Comparison of ENCODE assay signal across 8 mouse cellular contexts in the genomic region with DNA sequence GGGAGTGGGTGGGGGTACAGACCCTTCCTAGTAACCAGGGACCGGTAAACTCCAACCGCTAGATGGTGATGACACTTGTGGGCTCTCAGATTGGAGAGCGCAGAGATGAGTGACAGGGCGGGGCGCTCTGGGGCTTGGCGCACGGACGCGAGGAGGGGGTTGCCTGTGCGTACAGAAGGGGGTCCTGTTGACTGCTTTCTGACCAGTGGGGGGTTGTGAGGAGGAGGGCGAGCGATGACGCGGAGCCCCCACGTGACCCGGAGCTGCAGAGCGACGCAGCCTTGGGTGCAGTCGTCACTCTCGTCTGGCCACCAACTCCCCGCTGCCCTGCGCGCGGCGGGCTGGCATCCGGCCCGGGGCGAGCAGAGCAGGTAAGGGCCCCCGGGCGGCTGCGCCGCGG. TPM values are rescaled to one million over a fixed set of nuclear protein-coding genes. Genes with fewer than 3 reads are reported as not detected.
DNase-seq lines count a peak whose midpoint lies in the region; ATAC-seq lines count a peak whose summit lies in the region.

Armcx4 (plus strand) TSS at position 253 of the 400 bp plus-strand sequence.

- peak; percentile 93 for ATAC-seq in embryonic facial prominence, embryonic 12.5 days (ENCODE audit: insufficient number of reproducible peaks, insufficient read depth, low FRiP score, low TSS enrichment)

- peak within 1 kb of the TSS; percentile 53 for H3K4me2 ChIP-seq in embryonic facial prominence, embryonic 12.5 days (replicated peaks)

- peak within 1 kb of the TSS; percentile 51 for H3K4me3 ChIP-seq in embryonic facial prominence, embryonic 12.5 days
- H3K4me3 ChIP-seq in midbrain, embryonic 10.5 days: peak within 1 kb of the TSS; percentile 68

- H3K9ac ChIP-seq in embryonic facial prominence, embryonic 12.5 days: peak within 1 kb of the TSS; percentile 71

- intact Hi-C loops in left cerebral cortex, postnatal 4 days (cut with DNase I): loop anchor here (5.0 kb wide), 1 partner anchor 74 kb away; no protein-coding TSS in a partner anchor

- peak within 1 kb of the TSS; percentile 88 for H3K27ac ChIP-seq in embryonic facial prominence, embryonic 12.5 days
- H3K27ac ChIP-seq in midbrain, embryonic 10.5 days (replicated peaks): peak within 1 kb of the TSS; percentile 92

- H3K27me3 ChIP-seq in embryonic facial prominence, embryonic 12.5 days: no peaks in the 10 kb centered on the region
- peaks cover 63% of the 10 kb centered on the region for H3K27me3 ChIP-seq in midbrain, embryonic 10.5 days (ENCODE audit: low read depth, poor library complexity, severe bottlenecking)

- no peaks in the 10 kb centered on the region for H3K9me3 ChIP-seq in embryonic facial prominence, embryonic 12.5 days
- H3K9me3 ChIP-seq in midbrain, embryonic 10.5 days (replicated peaks): no peaks in the 10 kb centered on the region

- DNase-seq in B cell, adult 2 months: peak; percentile 40 to 47
- DNase-seq in adrenal gland, postnatal 25 days: peak; percentile 62
- DNase-seq in heart, adult 8-10 months (ENCODE audit: low spot score): peak; percentile 8
- peak; percentile 40 for DNase-seq in kidney, adult 18-20 months
- DNase-seq in left cerebral cortex, postnatal 4 days: peak; percentile 90
- DNase-seq in midbrain, embryonic 10.5 days (ENCODE audit: low spot score): peak; percentile 88
- DNase-seq in right cerebral cortex, postnatal 4 days: peak; percentile 76

- 20% methylated on average over 25 of the region's 33 CpGs for WGBS in embryonic facial prominence, embryonic 12.5 days
- 32% methylated on average over 32 of the region's 33 CpGs for WGBS in midbrain, embryonic 10.5 days

- 0 out of 2 replicates have a peak, but pooled peaks cover 2% of the 10 kb centered on the region for H3K4me1 ChIP-seq in embryonic facial prominence, embryonic 12.5 days
- peaks cover 18% of the 10 kb centered on the region for H3K4me1 ChIP-seq in midbrain, embryonic 10.5 days

- H3K36me3 ChIP-seq in embryonic facial prominence, embryonic 12.5 days: peaks cover 22% of the 10 kb centered on the region
- peaks cover 34% of the 10 kb centered on the region for H3K36me3 ChIP-seq in midbrain, embryonic 10.5 days

RNA-seq across cellular contexts. Expression of gene Armcx4, which starts in this region (rescaled TPM):
- total RNA-seq in adrenal gland, postnatal 25 days (2021): 9.7 and 14.6 TPM in 2 replicates
- polyA plus RNA-seq in embryonic facial prominence, embryonic 12.5 days (2016; fragmentation: Nextera tagmentation; extraction: Ambion mirVana): 6.2 and 7.0 TPM in 2 replicates
- total RNA-seq in heart, adult 8-10 months (2022): 1 to 10 TPM; 2.1 to 7.4 (median 5.0) TPM
- 10 to 100 TPM; 56.9 to 60.0 TPM for total RNA-seq in left cerebral cortex, postnatal 4 days (2021)
- 5.9 and 6.6 TPM in 2 replicates for polyA plus RNA-seq in midbrain, embryonic 10.5 days (2016; fragmentation: Nextera tagmentation; extraction: Ambion mirVana)

Comparison
In these comparisons a context has a peak if more than half of its experiments do, and no peak if none do; other contexts are left out.
1. Peak in every context shown above with its lines: DNase-seq, ATAC-seq, H3K4me3 ChIP-seq and H3K27ac ChIP-seq.
2. DNase-seq: peak in every context shown above with its lines; median percentile 90 in left cerebral cortex, postnatal 4 days; 88 in midbrain, embryonic 10.5 days; 76 in right cerebral cortex, postnatal 4 days; 62 in adrenal gland, postnatal 25 days; 44 in B cell, adult 2 months; 40 in kidney, adult 18-20 months; 8 in heart, adult 8-10 months.